Mouse (Mus musculus) brown adipose tissue, adult 24 weeks (tissue): ENCODE data around the gene Itpr1. TPM values are rescaled to one million over a fixed set of nuclear protein-coding genes. Genes with fewer than 3 reads are reported as not detected.

Experiments
- H3K27ac ChIP-seq: fragments of 200-500 bp; replicated peaks from 2 replicates; pipeline ENCODE4 v1.5.1; 2012; ENCODE audit warnings: low read depth, mild to moderate bottlenecking, low read length
- H3K4me1 ChIP-seq: fragments of 200-500 bp; 2 replicates; pipeline ENCODE4 v1.6.1; 2012; ENCODE audit warnings: low read length, mixed read lengths; ENCODE audit not compliant: control insufficient read depth, insufficient read depth, insufficient read length
- H3K4me3 ChIP-seq: fragments of 200-500 bp; 2 replicates; pipeline ENCODE4 v1.5.1; 2012; ENCODE audit warnings: low read depth, mild to moderate bottlenecking, low read length, moderate library complexity; ENCODE audit not compliant: insufficient read depth
- polyA plus RNA-seq: library from polyadenylated mRNA; stranded (reverse); fragments of >200 nt; gene quantifications from 2 replicates; pipeline ENCODE4 v1.2.4, GENCODE M21; 2012; ENCODE audit not compliant: missing spikeins, insufficient read depth, insufficient read length

The Itpr1 gene
- polyA plus RNA-seq, 1 experiment: 42.5 TPM

DNA sequence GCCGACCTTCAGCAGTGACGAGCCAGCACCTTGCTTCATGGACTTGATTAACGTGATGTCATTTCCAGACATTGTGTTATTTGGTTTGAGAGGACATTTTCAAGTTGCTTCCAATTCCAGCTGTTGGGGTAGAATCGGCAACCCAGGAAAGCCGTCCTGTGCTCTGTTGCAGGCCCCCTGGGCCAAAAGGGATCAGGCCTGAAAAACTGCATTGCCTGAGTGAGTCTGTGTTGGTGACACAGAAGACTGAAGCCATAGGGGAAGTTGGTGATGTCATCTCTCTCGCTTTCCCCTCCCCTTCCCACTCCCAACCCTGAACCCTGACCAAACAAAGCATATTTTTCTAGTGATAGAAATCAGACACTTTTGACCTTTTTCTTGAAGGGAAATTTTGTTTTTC is 114.7 kb downstream of the Itpr1 start:
- H3K27ac ChIP-seq: peak overlapping the region; percentile 96
- H3K4me1 ChIP-seq: peaks cover 26% of the 10 kb centered on the region
- peak overlapping the region; percentile 26; the same call in 1 of the 2 replicates for H3K4me3 ChIP-seq

DNA sequence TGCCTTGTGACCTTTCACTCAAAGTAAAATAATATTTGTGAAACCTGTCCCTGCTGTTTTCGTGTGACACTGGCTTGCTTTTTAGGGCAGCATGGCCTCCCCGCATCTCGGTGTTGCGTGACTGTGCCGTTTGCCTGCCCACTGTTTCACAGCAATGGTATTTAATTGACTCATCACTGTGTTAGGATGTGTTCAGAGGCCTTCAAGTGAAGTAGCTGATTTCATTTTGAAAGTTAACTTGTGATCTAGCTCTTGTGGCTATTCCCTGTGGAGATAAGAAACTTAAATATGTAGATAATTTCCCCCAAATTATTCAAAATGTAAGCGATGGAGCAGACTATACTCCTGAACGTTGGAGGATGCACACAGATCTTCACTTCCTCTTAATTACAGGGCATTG is 115.4 kb downstream of the Itpr1 start:
- peaks cover 26% of the 10 kb centered on the region for H3K4me1 ChIP-seq
- H3K27ac ChIP-seq: peak overlapping the region; percentile 32; the same call in 1 of the 2 replicates
- H3K4me3 ChIP-seq: no peak overlapping the region

DNA sequence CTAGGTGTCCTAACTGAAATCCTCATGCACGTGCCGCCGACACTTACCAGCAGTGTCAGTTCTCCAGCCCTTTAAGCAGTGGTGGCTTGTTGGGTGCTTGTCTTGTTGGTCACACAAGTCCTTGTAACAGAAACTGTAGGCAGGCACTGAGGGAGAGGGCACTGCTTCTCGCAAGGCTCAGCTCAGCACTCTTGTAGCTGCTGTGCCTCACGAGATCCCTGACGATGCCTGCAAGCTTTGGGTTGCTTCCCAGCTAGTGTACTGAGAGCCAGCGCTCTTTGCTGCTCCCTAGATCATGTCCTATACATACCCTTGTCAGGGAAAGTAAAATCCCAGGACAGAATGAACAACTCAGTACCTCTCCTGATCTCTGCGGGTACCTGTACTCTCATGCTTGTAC is 117.6 kb downstream of the Itpr1 start:
- H3K4me3 ChIP-seq: no peak overlapping the region
- no peak overlapping the region for H3K27ac ChIP-seq
- peaks cover 21% of the 10 kb centered on the region for H3K4me1 ChIP-seq

DNA sequence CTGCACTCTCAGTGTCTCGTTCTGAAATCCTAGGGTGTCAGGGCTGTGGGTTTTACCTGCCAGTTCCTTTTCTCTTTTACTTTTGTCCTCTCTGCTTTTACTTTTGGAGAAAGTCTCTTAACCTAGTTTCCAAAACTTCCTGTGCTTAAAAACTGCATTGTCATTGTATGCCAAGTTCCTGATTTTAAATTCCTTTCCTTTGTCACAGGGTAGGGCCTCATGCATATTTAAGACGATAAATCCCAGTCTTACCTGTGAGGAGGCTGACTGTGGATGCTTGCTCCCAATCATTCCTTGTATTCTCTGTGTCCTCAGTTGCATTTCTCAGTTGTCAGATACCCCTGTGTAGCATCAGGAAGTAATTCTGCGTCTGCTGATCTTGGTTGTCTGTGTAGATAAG is 118.4 kb downstream of the Itpr1 start:
- Histone ChIP-seq H3K4me1 (peaks cover 17% of the 10 kb centered on the region), H3K4me3 (no peak overlapping the region), H3K27ac (no peak overlapping the region)

GRCm38 (mm10) chr6:108334059-108334458 is 121.2 kb downstream of the Itpr1 start:
- peaks cover 9% of the 10 kb centered on the region for H3K4me1 ChIP-seq
- H3K4me3 ChIP-seq: no peak overlapping the region
- no peak overlapping the region for H3K27ac ChIP-seq

DNA sequence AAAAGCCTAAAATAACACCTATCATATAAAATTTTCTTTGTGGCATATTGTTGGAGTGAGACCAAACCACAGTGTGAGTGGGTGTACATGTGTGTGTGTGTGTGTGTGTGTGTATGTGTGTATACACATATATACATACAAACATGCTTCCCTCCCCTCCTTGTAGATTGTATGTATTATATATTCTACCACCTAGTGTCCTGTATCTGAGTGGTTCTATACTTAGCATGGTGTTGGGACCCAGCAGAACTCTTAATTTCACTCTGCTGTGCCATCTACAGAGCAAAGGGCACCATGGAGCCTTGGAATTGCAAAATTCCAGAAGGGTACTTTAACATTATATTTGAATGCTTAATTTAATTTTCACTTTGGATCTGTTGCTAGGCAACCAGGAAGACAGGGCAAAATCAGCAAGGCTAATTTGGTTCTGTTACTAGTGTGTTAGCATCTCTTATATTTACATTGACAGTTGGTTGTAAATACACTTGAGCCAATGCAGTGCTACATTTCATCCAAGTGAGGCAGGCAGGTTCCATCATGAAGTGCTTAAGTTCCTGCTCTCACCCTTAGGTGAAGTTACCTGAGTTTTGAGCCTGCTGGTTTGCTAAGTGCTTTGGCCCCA is 122.4 kb downstream of the Itpr1 start:
- Histone ChIP-seq H3K27ac (no peak overlapping the region), H3K4me1 (peaks cover 7% of the 10 kb centered on the region), H3K4me3 (no peak overlapping the region)

- Histone ChIP-seq H3K4me1 (0 out of 2 replicates have a peak, but pooled peaks cover 3% of the 10 kb centered on the region), H3K4me3 (no peak overlapping the region), H3K27ac (no peak overlapping the region)
Observed at GRCm38 (mm10) chr6:108336506-108336905, 123.6 kb downstream of the Itpr1 start.

DNA sequence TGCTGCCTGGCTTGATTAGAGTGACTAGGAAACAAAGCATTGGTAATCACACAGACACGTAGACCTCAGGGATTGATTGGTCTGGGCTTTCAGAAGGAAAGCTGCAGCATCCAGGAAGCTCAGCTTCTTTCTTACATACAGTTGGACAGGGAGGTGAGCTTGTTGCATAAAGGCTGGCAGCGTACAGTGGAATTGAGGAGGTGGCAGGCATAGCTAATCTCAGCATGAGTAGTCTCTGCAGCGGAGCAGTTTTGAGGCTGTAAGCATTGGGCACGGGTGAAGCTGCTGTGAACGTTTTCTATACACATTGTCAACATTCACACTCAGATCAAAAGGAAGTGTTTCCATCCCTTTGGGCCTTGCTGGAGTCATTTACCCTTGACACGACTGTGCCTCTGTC is 124.4 kb downstream of the Itpr1 start:
- Histone ChIP-seq H3K27ac (no peak overlapping the region), H3K4me1 (0 out of 2 replicates have a peak, but pooled peaks cover 3% of the 10 kb centered on the region), H3K4me3 (no peak overlapping the region)

DNA sequence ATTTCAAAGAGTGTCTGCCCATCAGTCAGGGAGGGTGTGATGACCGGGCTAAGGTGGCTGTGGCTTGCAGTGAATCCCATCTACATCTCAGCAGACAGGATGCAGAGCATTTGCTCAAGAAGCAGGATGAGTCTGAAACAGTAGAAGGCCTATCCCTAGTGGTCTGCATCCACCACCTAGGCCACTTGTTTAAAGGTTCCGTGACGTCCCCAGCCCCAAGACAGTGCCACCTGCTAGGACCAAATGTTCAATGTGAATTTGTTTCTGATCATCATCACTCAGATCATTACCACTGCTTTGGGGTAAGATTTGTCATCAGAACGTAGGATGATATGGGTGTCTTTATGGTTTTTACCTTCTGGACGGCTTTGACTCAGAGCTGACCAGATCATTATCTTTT is 125.5 kb downstream of the Itpr1 start:
- H3K27ac ChIP-seq: no peak overlapping the region
- 0 out of 2 replicates have a peak, but pooled peaks cover 3% of the 10 kb centered on the region for H3K4me1 ChIP-seq
- no peak overlapping the region for H3K4me3 ChIP-seq

GRCm38 (mm10) chr6:108342989-108343388 is 130.1 kb downstream of the Itpr1 start:
- Histone ChIP-seq H3K27ac (no peak overlapping the region), H3K4me3 (no peak overlapping the region), H3K4me1 (no peaks in the 10 kb centered on the region)

DNA sequence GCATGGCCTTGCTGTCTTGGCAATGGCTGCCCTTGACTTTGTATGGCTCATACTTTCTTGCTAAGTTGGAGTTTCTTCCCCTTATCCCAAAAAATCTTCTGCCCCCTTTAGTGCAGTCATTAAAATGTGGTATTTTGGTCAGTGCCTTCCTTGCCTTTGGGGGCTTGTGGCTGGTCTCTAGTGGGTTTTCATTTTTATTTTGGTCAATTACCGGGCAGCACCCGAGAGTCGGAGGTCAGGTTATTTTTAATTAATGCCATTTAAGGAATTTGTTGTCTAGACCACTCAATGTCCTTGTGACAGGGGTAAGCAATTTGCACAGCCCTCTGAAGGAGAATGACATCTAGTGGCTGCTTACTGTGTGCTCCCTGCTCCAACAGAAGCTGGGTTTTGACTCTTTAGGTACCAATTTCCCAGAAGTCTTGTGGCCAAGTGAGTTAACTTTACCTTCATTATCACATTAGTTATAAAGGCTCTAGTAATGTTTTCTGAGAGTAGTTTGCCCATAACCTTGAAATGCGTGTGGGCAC is 130.9 kb downstream of the Itpr1 start:
- Histone ChIP-seq H3K4me1 (no peaks in the 10 kb centered on the region), H3K4me3 (no peak overlapping the region), H3K27ac (no peak overlapping the region)

- Histone ChIP-seq H3K27ac (no peak overlapping the region), H3K4me3 (no peak overlapping the region)
Observed at GRCm38 (mm10) chr6:108350801-108351200, 137.9 kb downstream of the Itpr1 start.

GRCm38 (mm10) chr6:108351998-108352397 is 139.1 kb downstream of the Itpr1 start:
- H3K4me1 ChIP-seq: no peaks in the 10 kb centered on the region
- H3K4me3 ChIP-seq: no peak overlapping the region
- H3K27ac ChIP-seq: no peak overlapping the region

More at GRCm38 (mm10) chr6:108350801-108351200, 137.9 kb downstream of the Itpr1 start:
- no peaks in the 10 kb centered on the region for H3K4me1 ChIP-seq

DNA sequence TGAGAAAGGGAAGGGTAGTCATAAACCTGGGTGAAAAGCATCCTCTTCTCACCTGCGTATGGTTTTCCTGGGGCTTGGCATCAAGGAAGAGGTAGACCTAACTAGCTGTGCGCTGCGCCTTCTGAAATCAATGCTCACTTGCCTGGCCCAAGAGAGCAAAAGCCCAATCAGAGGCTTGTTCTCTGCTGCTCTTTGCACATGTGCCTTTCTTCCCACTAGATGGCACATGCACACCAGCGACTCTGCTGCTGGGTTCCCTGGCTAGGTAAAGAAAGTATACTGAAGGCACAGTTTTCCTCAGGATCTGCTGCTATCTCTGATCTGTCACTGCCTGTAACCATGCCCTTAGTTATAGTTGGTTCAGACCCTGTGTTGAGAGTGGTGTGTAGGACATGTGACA is 154.5 kb downstream of the Itpr1 start:
- Histone ChIP-seq H3K4me1 (no peaks in the 10 kb centered on the region), H3K4me3 (no peak overlapping the region), H3K27ac (no peak overlapping the region)

- no peak overlapping the region for H3K4me3 ChIP-seq
- no peak overlapping the region for H3K27ac ChIP-seq
- no peaks in the 10 kb centered on the region for H3K4me1 ChIP-seq
Observed at GRCm38 (mm10) chr6:108369031-108369430, 156.1 kb downstream of the Itpr1 start.

- Histone ChIP-seq H3K4me1 (no peaks in the 10 kb centered on the region), H3K27ac (no peak overlapping the region), H3K4me3 (no peak overlapping the region)
Observed at GRCm38 (mm10) chr6:108371347-108371893, 158.5 kb downstream of the Itpr1 start.
